Mouse (Mus musculus) brain, embryonic 14.5 days (tissue): ENCODE measurements at regions not wholly inside any gene's neighbourhood (a gene's known extent, or its start where the extent isn't known, plus 50 kb on each side); places are given as distances from the start of the nearest gene placed in this dataset.

Source experiments
- DNase-seq: peaks from one replicate; pipeline ENCODE4 v3.0.0-alpha.2; 2011; ENCODE audit warnings: low read depth
- CTCF ChIP-seq: fragments of 200-500 bp; IDR thresholded peaks from 2 replicates; pipeline ENCODE4 v1.5.1; 2012; ENCODE audit warnings: inconsistent platforms, mild to moderate bottlenecking, moderate library complexity, borderline replicate concordance; ENCODE audit not compliant: insufficient read depth, insufficient read length; ENCODE audit errors: extremely low read depth
- POLR2A ChIP-seq: fragments of 200-500 bp; IDR thresholded peaks from 2 replicates; pipeline ENCODE4 v1.6.1; 2012; ENCODE audit warnings: mild to moderate bottlenecking, inconsistent platforms, borderline replicate concordance; ENCODE audit not compliant: poor library complexity, insufficient read depth, insufficient read length, severe bottlenecking; ENCODE audit errors: extremely low read depth

- DNase-seq, result peak; percentile 6
- no peak for TF ChIP-seq POLR2A
These were observed 4841.7 kb upstream of the Gm7489 start for GRCm38 (mm10) chr15:49043035-49043434.

GRCm38 (mm10) chr15:49065069-49065468 is 4819.6 kb upstream of the Gm7489 start:
- no peak for TF ChIP-seq CTCF
- TF ChIP-seq POLR2A, result no peak
- DNase-seq, result no peak

DNA sequence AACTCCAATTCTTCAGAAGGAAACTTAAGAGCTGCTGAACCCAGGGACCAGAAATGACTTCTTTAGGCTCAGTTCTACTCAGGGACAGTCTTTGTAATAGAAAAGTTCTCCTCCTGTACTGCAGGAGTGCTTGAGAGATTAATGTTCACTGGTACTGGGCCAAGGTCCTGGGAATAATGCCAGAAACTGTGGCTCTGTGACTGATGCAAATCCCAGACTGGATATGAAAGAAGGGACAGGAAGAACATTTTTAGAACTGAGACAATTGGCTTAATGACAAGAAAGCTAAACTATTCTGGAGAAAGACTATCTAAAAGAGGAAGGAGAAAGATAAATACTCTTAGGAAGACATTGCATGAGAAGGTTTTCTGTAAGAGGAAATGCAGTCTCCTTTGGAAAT is 4818.8 kb upstream of the Gm7489 start:
- TF ChIP-seq CTCF (no peak), POLR2A (no peak)
- DNase-seq, result peak; percentile 74

DNA sequence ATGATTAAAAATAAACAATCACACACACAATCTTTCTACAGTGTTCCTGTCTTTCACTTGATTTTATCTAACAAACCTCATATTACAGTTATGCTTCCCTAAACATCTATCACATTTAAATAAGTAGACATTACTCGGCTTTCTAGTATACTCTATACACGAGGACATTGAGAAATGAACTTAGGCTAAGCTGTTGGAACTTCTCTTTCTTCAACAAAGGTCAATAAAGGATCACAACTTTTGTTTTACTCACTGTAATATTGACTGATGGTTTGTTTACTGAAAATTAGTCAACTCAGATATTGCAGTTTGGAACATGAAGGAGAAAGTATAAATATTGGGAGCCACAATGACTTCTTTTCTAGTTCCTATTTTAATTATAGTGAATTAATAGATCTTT is 4818.3 kb upstream of the Gm7489 start:
- no peak for DNase-seq

More for the DNA sequence above, 4818.3 kb upstream of the Gm7489 start:
- TF ChIP-seq POLR2A, result no peak
- TF ChIP-seq CTCF, result no peak
